Mouse (Mus musculus) CH12F3 (cell line): ENCODE results near the gene Ring1.
"Not testable (repeated sequence)": the region's sequence is repeated elsewhere in the genome, so short reads cannot be mapped to it uniquely, and the experiment has no call there.

Experiments used
- in situ Hi-C: fragments of 300-500 bp; cut with MboI; formaldehyde crosslinking; loops from 2 replicates; pipeline ENCODE4 v1.14.3; 2020; ENCODE audit warnings: low sequenced_read_pairs

Gene Ring1

GRCm38 (mm10) chr17:34029150-34029889, 4.8 kb upstream of the Ring1 start:
- in situ Hi-C loops: no loop called here

GRCm38 (mm10) chr17:34028501-34029149, 4.1 kb upstream of the Ring1 start:
- in situ Hi-C loops: no loop called here

DNA sequence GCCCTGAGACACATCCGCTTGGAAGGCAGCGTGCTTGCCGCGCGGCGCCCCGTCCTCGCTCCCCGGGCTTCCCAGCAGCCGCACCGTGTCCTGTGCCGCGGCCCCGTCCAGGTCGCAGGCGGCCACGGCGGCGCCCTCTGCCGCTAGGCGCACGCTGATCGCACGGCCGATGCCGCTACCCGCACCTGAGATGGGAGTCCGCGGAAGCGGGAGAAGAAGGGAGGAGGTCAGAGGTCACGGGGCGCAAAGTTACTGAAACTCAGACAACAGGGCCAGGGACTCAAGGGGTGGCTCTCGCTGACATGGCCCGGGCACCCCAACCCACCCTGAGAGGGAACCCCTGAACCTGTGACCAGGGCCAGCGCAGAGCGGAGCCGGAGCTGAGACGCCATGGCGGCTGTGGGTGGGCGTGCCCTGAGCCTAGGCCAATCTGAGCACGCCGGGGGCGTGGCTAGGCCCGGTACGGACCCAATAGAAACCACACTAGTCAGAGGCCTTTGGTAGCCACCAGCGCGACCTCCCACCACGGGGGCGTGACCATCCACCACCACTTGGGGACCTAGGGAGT, 3.3 kb upstream of the Ring1 start, which contains the start of gene H2-Ke6:
Gene H2-Ke6, minus strand, starts transcription at position 405 of the 568 bp plus-strand sequence.
- in situ Hi-C loops: no loop called here

- in situ Hi-C loops: no loop called here
Observed at GRCm38 (mm10) chr17:34026917-34027655, 2.6 kb upstream of the Ring1 start.

DNA sequence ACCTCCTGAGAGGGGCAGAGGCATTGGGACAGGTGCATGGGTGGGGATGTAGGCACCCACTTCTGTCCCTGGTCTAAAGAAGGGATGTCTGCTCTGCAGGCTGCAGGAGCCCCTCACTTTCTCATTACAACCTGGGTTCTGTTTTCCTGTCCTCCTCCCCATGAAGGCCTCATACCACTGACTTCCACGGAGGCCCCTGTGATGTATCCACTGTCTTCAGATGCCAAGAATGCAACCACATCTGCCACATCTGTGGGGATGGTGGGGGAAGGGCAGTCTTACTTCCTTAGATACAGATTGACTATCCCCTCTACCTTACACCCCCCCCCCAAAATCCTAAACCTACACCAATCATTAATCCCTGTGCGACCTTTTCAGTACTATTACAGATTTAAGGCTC, 1.7 kb upstream of the Ring1 start:
- in situ Hi-C loops: no loop called here

DNA sequence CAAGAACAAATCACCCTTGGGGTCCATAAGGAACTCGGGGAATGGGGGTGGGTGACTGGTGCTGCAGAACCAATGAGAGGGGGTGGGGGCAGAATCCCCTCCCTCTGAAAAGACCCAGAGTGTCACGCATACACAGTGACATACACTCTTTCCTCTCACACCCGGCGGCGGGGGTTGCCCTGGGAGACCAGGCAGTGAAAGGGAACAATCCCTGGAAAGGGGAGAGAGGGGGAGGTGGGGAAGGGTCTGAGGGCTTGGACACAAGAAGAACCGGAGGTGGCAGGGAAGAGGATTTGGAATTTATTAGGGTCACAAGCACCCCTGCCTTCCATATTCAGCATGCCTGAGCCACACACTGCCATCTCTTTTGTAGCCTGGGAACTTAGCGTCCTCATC, 1.3 kb upstream of the Ring1 start:
- in situ Hi-C loops: no loop called here

GRCm38 (mm10) chr17:34024861-34025755, 628 bp upstream of the Ring1 start:
- in situ Hi-C loops: no loop called here

GRCm38 (mm10) chr17:34023678-34024077, 802 bp downstream of the Ring1 start:
- in situ Hi-C loops: no loop called here

- in situ Hi-C loops: no loop called here
Observed at GRCm38 (mm10) chr17:34022987-34023386, 1.5 kb downstream of the Ring1 start.

DNA sequence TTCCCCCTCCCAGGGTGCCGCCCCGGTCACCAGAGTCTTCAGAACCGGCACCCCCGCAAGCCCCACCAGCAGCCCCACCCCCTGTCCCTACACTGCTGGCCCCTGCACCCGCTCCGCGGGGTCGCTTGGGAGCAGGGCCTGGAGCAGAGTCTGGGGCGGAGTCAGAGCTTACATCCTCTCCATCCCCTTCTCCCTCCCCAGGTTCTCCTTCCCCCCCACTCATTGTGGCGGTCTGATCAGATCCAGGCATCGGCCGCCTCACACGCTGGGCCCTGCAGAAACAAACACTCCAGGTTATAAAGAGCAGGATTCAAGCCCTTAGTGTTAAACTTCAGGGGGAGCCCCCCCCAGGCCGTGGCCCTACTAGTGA, 2.1 kb downstream of the Ring1 start:
- in situ Hi-C loops: no loop called here

- in situ Hi-C loops: no loop called here
Observed at GRCm38 (mm10) chr17:34021539-34022413, 2.7 kb downstream of the Ring1 start.

GRCm38 (mm10) chr17:34013436-34013835, 11.0 kb downstream of the Ring1 start:
- in situ Hi-C loops: no loop called here

GRCm38 (mm10) chr17:34010156-34010555, 14.3 kb downstream of the Ring1 start:
- in situ Hi-C loops: no loop called here

DNA sequence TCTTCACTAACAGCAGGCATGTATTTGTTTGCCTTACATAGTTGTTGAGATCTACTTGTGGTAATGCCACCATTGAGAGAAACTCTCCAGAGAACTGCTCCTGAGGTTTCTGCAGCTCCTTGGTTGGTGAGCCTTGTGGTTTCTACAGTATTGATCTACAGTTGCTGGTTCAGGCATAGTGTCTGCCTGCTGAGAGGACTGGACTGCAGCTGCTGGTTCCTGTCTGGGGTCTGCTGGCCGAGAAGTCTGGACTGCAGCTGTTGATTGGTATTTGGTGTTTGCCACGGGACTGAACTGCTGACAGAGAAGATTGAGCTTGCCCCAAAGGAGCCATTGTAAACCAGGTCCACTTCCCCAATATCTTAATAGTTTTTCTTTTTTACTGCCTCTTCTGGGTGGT, 17.9 kb downstream of the Ring1 start:
- in situ Hi-C loops: no loop called here

DNA sequence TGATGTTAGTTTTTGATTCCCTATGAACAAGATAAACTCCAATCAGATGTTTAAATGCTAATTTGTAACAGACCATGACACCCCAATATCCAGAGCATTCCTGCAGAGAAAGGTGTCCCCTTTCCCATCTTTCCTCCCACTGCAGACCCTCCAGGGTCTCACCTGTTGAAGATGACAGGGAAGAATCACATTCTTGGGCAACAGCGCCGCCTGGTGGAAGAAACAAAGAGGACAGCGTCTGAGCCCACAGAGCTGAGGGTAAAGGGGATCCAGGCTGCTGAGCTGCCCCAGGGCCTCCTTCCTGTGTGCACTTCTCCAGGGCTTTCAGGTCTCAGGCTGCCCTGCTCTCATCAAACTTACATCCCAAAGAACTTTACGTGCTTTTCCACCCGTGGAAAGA, 21.1 kb downstream of the Ring1 start:
- in situ Hi-C loops: no loop called here

- in situ Hi-C loops: not testable (repeated sequence)
Observed at GRCm38 (mm10) chr17:34000796-34001195, 23.7 kb downstream of the Ring1 start.

DNA sequence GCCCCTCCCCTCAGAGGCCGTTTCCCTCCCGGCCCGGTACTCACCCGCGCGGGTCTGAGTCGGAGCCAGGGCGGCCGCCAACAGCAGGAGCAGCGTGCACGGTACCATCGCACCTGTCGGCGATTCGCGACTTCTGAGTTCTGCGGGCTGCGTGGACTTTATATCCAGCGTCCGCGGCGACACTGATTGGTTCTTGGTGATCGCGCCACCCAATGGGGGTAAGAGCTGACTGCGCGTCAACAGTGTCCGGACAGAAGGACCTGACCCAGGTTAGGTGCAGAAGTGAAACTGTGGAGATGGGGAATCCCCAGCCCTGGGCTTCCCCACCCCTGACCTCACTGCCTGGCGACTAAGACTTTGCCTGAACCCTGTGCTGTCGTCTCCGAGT, 24.3 kb downstream of the Ring1 start, which contains the start of gene H2-K1:
Gene H2-K1, minus strand, starts transcription at position 198 of the 388 bp plus-strand sequence.
- in situ Hi-C loops: no loop called here

GRCm38 (mm10) chr17:33999341-34000149, 24.9 kb downstream of the Ring1 start:
- in situ Hi-C loops: loop anchor here (25.0 kb wide), 1 partner anchor 1463 kb away; the partner anchor contains the start of gene H2-Q10
